Mouse (Mus musculus) central nervous system, embryonic 18 days (tissue): ENCODE measurements around the gene Gm12253. TPM values are rescaled to one million over a fixed set of nuclear protein-coding genes. Genes with fewer than 3 reads are reported as not detected.

Experiments used
- polyA plus RNA-seq: library from polyadenylated mRNA; depleted of rRNA; stranded (reverse); fragments of >200 nt; gene quantifications from 2 replicates; pipeline ENCODE4 v1.2.3, GENCODE M21; 2012; rRNA removed

Gene Gm12253
- not detected in 2 replicates for polyA plus RNA-seq

GRCm38 (mm10) chr11:58432259-58432658 is at the start of gene Gm12253:
Gm12253 (plus strand) TSS chr11:58432559.

GRCm38 (mm10) chr11:58420815-58421214 is 11.5 kb upstream of the Gm12253 start, which contains the start of gene 1810065E05Rik:
1810065E05Rik (plus strand) TSS chr11:58421111.

GRCm38 (mm10) chr11:58452759-58453158 is 20.4 kb downstream of the Gm12253 start, which contains the start of gene Lypd9:
Lypd9 (minus strand) TSS chr11:58452923.

DNA sequence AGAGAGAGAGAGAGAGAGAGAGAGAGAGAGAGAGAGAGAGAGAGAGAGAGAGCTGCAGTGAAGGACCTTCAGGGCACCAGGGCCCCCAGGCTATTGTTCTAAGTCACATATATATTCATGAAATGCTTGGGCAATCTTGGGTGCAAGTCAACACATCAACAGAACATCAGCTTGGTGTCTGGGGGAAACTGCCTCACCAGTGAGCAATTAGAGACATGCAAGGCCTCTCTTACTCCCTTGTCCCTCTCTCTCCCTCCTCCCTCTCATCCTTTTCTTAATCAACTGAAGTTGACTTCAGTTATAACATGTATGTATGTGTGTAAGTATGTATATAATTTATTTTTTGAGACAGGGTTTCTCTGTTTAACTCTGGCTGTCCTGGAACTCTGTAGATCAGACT is 29.8 kb downstream of the Gm12253 start, which contains the start of gene Olfr30:
Gene Olfr30 (minus strand): TSS at position 101 of the 400 bp plus-strand sequence.

Other genes starting within 250 kb of the Gm12253 start
- gene Igtp, start 233.0 kb upstream of the Gm12253 start, polyA plus RNA-seq: 2.1 and 2.8 TPM in 2 replicates
- gene Irgm2, start 232.9 kb upstream of the Gm12253 start, polyA plus RNA-seq: 1.6 and 2.5 TPM in 2 replicates
- gene 4930438A08Rik, start 157.8 kb upstream of the Gm12253 start, polyA plus RNA-seq: 0.04 and 0.08 TPM in 2 replicates
- 67.7 and 68.3 TPM in 2 replicates for gene Zfp692, start 125.5 kb upstream of the Gm12253 start, polyA plus RNA-seq
- 41.2 and 41.8 TPM in 2 replicates for gene Zfp672, start 102.2 kb upstream of the Gm12253 start, polyA plus RNA-seq
- 40.1 and 41.6 TPM in 2 replicates for gene Sh3bp5l, start 101.8 kb upstream of the Gm12253 start, polyA plus RNA-seq
- 0.08 and 0.17 TPM in 2 replicates for gene Lypd8, start 53.5 kb upstream of the Gm12253 start, polyA plus RNA-seq
- not detected in 2 replicates for gene 1810065E05Rik, start 11.4 kb upstream of the Gm12253 start, polyA plus RNA-seq
- gene Lypd9, start 20.4 kb downstream of the Gm12253 start, polyA plus RNA-seq: not detected in 2 replicates
- not detected in 2 replicates for gene Olfr30, start 29.7 kb downstream of the Gm12253 start, polyA plus RNA-seq
- 0.03 TPM in 1 of 2 replicates, not detected in the other for gene Olfr332, start 60.0 kb downstream of the Gm12253 start, polyA plus RNA-seq
- not detected in 2 replicates for gene Olfr331, start 70.0 kb downstream of the Gm12253 start, polyA plus RNA-seq
- 0.03 and 0.06 TPM in 2 replicates for gene Olfr330, start 102.3 kb downstream of the Gm12253 start, polyA plus RNA-seq
- gene Olfr329-ps, start 113.9 kb downstream of the Gm12253 start, polyA plus RNA-seq: not detected in 2 replicates
- gene Olfr328, start 123.1 kb downstream of the Gm12253 start, polyA plus RNA-seq: 0.03 TPM in 1 of 2 replicates, not detected in the other
- not detected in 2 replicates for gene Olfr224, start 138.0 kb downstream of the Gm12253 start, polyA plus RNA-seq
- gene Olfr325, start 145.2 kb downstream of the Gm12253 start, polyA plus RNA-seq: not detected in 2 replicates
- 0.12 TPM in 2 replicates for gene Olfr324, start 162.6 kb downstream of the Gm12253 start, polyA plus RNA-seq
- not detected in 2 replicates for gene 2210407C18Rik, start 183.5 kb downstream of the Gm12253 start, polyA plus RNA-seq
- not detected in 2 replicates for gene Olfr323, start 197.9 kb downstream of the Gm12253 start, polyA plus RNA-seq
- 0.08 and 0.16 TPM in 2 replicates for gene Trim58, start 207.9 kb downstream of the Gm12253 start, polyA plus RNA-seq
- gene Olfr322, start 226.2 kb downstream of the Gm12253 start, polyA plus RNA-seq: not detected in 2 replicates
- gene Olfr320, start 248.5 kb downstream of the Gm12253 start, polyA plus RNA-seq: not detected in 2 replicates